Mouse (Mus musculus): Measurements from ENCODE around the gene Rab44. TPM values are rescaled to one million over a fixed set of nuclear protein-coding genes. Genes with fewer than 3 reads are reported as not detected.
A peak's percentile ranks its signal among the peaks of the same experiment; 100 is the strongest.

Rab44 gene
- polyA plus RNA-seq, 1 experiment = not detected

- H3K36me3 ChIP-seq (ENCODE audit: control insufficient read depth, insufficient read depth, low read length) = no peaks in the 10 kb centered on the region
- peak overlapping the region; percentile 0; the same call in 1 of the 2 replicates for H3K4me3 ChIP-seq (ENCODE audit: control insufficient read depth, low read depth, low read length)
- TF ChIP-seq POLR2A (IDR thresholded peaks at IDR 0.05; ENCODE audit: control insufficient read depth, low read depth, low read length) = no peak
- no peak for TF ChIP-seq CTCF (IDR thresholded peaks at IDR 0.05; ENCODE audit: control insufficient read depth, insufficient read depth, insufficient replicate concordance, low read depth, low read length)
Measured at GRCm38 (mm10) chr17:29080758-29081617, 33.0 kb upstream of the Rab44 start.

GRCm38 (mm10) chr17:29081618-29082381, 32.1 kb upstream of the Rab44 start:
- no peak for TF ChIP-seq POLR2A (IDR thresholded peaks at IDR 0.05; ENCODE audit: control insufficient read depth, low read depth, low read length)
- TF ChIP-seq CTCF (IDR thresholded peaks at IDR 0.05; ENCODE audit: control insufficient read depth, insufficient read depth, insufficient replicate concordance, low read depth, low read length) = no peak
- H3K4me1 ChIP-seq (ENCODE audit: control insufficient read depth, insufficient read depth, low read length) = peaks cover 23% of the 10 kb centered on the region
- H3K4me3 ChIP-seq (ENCODE audit: control insufficient read depth, low read depth, low read length) = no peak overlapping the region; the same call in 1 of the 2 replicates
- no peak overlapping the region for H3K27ac ChIP-seq (ENCODE audit: control insufficient read depth, insufficient read depth, low read depth, low read length)
- no peaks in the 10 kb centered on the region for H3K36me3 ChIP-seq (ENCODE audit: control insufficient read depth, insufficient read depth, low read length)
- no peaks in the 10 kb centered on the region for H3K27me3 ChIP-seq (ENCODE audit: control insufficient read depth, insufficient read depth, low read length)

More at GRCm38 (mm10) chr17:29080758-29081617, 33.0 kb upstream of the Rab44 start:
- H3K27ac ChIP-seq (ENCODE audit: control insufficient read depth, insufficient read depth, low read depth, low read length) = no peak overlapping the region
- H3K4me1 ChIP-seq (ENCODE audit: control insufficient read depth, insufficient read depth, low read length) = peaks cover 23% of the 10 kb centered on the region
- no peaks in the 10 kb centered on the region for H3K27me3 ChIP-seq (ENCODE audit: control insufficient read depth, insufficient read depth, low read length)

- H3K27ac ChIP-seq (ENCODE audit: control insufficient read depth, insufficient read depth, low read depth, low read length) = no peak overlapping the region
- H3K36me3 ChIP-seq (ENCODE audit: control insufficient read depth, insufficient read depth, low read length) = no peaks in the 10 kb centered on the region
- H3K4me1 ChIP-seq (ENCODE audit: control insufficient read depth, insufficient read depth, low read length) = peaks cover 17% of the 10 kb centered on the region
- TF ChIP-seq POLR2A (IDR thresholded peaks at IDR 0.05; ENCODE audit: control insufficient read depth, low read depth, low read length) = no peak
- TF ChIP-seq CTCF (IDR thresholded peaks at IDR 0.05; ENCODE audit: control insufficient read depth, insufficient read depth, insufficient replicate concordance, low read depth, low read length) = no peak
- H3K4me3 ChIP-seq (ENCODE audit: control insufficient read depth, low read depth, low read length) = no peak overlapping the region
- H3K27me3 ChIP-seq (ENCODE audit: control insufficient read depth, insufficient read depth, low read length) = no peaks in the 10 kb centered on the region
Measured at GRCm38 (mm10) chr17:29083586-29083985, 30.4 kb upstream of the Rab44 start.

- Histone ChIP-seq H3K27ac (ENCODE audit: control insufficient read depth, insufficient read depth, low read depth, low read length) (no peak overlapping the region), H3K36me3 (ENCODE audit: control insufficient read depth, insufficient read depth, low read length) (no peaks in the 10 kb centered on the region), H3K4me1 (ENCODE audit: control insufficient read depth, insufficient read depth, low read length) (peaks cover 11% of the 10 kb centered on the region), H3K4me3 (ENCODE audit: control insufficient read depth, low read depth, low read length) (no peak overlapping the region), H3K27me3 (ENCODE audit: control insufficient read depth, insufficient read depth, low read length) (no peaks in the 10 kb centered on the region)
- TF ChIP-seq POLR2A (IDR thresholded peaks at IDR 0.05; ENCODE audit: control insufficient read depth, low read depth, low read length) (no peak), CTCF (IDR thresholded peaks at IDR 0.05; ENCODE audit: control insufficient read depth, insufficient read depth, insufficient replicate concordance, low read depth, low read length) (no peak)
Measured at GRCm38 (mm10) chr17:29084656-29085055, 29.3 kb upstream of the Rab44 start.

- no peak for TF ChIP-seq CTCF (IDR thresholded peaks at IDR 0.05; ENCODE audit: control insufficient read depth, insufficient read depth, insufficient replicate concordance, low read depth, low read length)
- TF ChIP-seq POLR2A (IDR thresholded peaks at IDR 0.05; ENCODE audit: control insufficient read depth, low read depth, low read length) = no peak
- Histone ChIP-seq H3K27ac (ENCODE audit: control insufficient read depth, insufficient read depth, low read depth, low read length) (no peak overlapping the region), H3K36me3 (ENCODE audit: control insufficient read depth, insufficient read depth, low read length) (no peaks in the 10 kb centered on the region), H3K4me1 (ENCODE audit: control insufficient read depth, insufficient read depth, low read length) (peaks cover 11% of the 10 kb centered on the region), H3K4me3 (ENCODE audit: control insufficient read depth, low read depth, low read length) (no peak overlapping the region), H3K27me3 (ENCODE audit: control insufficient read depth, insufficient read depth, low read length) (no peaks in the 10 kb centered on the region)
Measured at GRCm38 (mm10) chr17:29085266-29085665, 28.7 kb upstream of the Rab44 start.

- TF ChIP-seq CTCF (IDR thresholded peaks at IDR 0.05; ENCODE audit: control insufficient read depth, insufficient read depth, insufficient replicate concordance, low read depth, low read length) (no peak), POLR2A (IDR thresholded peaks at IDR 0.05; ENCODE audit: control insufficient read depth, low read depth, low read length) (no peak)
- H3K4me3 ChIP-seq (ENCODE audit: control insufficient read depth, low read depth, low read length) = no peak overlapping the region
- no peaks in the 10 kb centered on the region for H3K4me1 ChIP-seq (ENCODE audit: control insufficient read depth, insufficient read depth, low read length)
- no peak overlapping the region for H3K27ac ChIP-seq (ENCODE audit: control insufficient read depth, insufficient read depth, low read depth, low read length)
- no peaks in the 10 kb centered on the region for H3K36me3 ChIP-seq (ENCODE audit: control insufficient read depth, insufficient read depth, low read length)
- no peaks in the 10 kb centered on the region for H3K27me3 ChIP-seq (ENCODE audit: control insufficient read depth, insufficient read depth, low read length)
Measured at GRCm38 (mm10) chr17:29086916-29087315, 27.0 kb upstream of the Rab44 start.

GRCm38 (mm10) chr17:29090776-29091175, 23.2 kb upstream of the Rab44 start, which contains the start of gene Cdkn1a:
TSS of gene Cdkn1a (plus strand) at chr17:29090976.
- H3K4me1 ChIP-seq (ENCODE audit: control insufficient read depth, insufficient read depth, low read length) = peaks cover 22% of the 10 kb centered on the region
- no peaks in the 10 kb centered on the region for H3K36me3 ChIP-seq (ENCODE audit: control insufficient read depth, insufficient read depth, low read length)
- H3K4me3 ChIP-seq (ENCODE audit: control insufficient read depth, low read depth, low read length) = no peak within 1 kb of the TSS
- TF ChIP-seq CTCF (IDR thresholded peaks at IDR 0.05; ENCODE audit: control insufficient read depth, insufficient read depth, insufficient replicate concordance, low read depth, low read length) = no peak
- no peak for TF ChIP-seq POLR2A (IDR thresholded peaks at IDR 0.05; ENCODE audit: control insufficient read depth, low read depth, low read length)
- no peak within 1 kb of the TSS for H3K27ac ChIP-seq (ENCODE audit: control insufficient read depth, insufficient read depth, low read depth, low read length)
- no peaks in the 10 kb centered on the region for H3K27me3 ChIP-seq (ENCODE audit: control insufficient read depth, insufficient read depth, low read length)
